Mouse (Mus musculus): ENCODE data around the gene Hoxa6. TPM values are rescaled to one million over a fixed set of nuclear protein-coding genes. Genes with fewer than 3 reads are reported as not detected.
A peak's percentile ranks its signal among the peaks of the same experiment; 100 is the strongest.

Hoxa6 gene
- polyA plus RNA-seq, 1 experiment from 2014 or later: 0.33 TPM

DNA sequence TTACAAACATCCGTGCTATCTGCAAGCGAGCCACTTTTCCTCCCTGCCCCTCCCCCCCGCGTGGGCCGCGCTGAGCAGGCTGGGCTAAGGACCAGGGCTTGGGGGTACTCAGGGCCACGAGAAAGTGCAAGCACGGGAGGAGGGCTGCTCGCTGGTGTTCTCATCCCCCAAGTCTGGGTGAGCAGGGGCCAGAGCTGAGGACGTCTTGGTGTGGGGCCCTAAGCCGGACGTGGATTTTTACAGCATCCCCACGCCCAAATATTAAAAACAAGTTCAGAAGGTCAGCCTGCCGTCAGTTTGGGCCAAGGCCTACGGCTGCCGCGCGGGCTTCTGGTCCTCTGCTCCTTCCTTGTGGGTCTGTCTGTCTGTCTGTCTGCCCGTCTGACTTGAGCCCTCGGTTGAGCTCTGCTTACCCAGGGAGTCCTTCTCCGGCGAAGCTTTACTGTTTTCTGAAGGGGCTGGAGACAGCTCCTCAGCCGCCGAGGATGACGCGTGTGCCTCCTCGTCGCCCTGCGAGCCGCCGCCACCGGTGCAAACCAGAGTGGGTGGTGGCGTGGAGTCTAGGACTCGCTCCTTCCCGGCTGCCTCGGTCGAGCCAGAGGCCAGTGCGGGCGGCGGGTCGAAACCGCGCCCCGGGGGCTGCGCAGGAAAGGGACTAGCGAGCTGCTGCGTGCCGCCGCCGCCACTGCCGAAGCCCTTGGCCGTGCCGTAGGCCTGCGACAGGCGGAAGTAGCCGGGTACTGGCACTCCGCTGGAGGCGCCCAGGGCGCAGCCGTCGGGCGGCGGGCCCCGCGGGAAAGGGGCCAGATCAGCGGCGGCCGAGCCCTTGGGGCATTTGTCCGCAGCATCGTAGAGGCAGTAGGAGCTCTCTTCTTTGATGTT is 25.3 kb upstream of the Hoxa6 start:
- Histone ChIP-seq H3K36me3 (ENCODE audit: control insufficient read depth, insufficient read depth, low read length) (no peaks in the 10 kb centered on the region), H3K4me1 (replicated peaks; ENCODE audit: control insufficient read depth, insufficient read depth) (no peaks in the 10 kb centered on the region), H3K4me3 (ENCODE audit: low read depth, low read length) (no peak overlapping the region), H3K9ac (ENCODE audit: low read length) (no peak overlapping the region), H3K4me2 (replicated peaks; ENCODE audit: low read depth) (no peak overlapping the region), H3K27me3 (ENCODE audit: control insufficient read depth, insufficient read depth, low read length) (peaks cover 50% of the 10 kb centered on the region), H3K27ac (replicated peaks) (no peak overlapping the region), H3K9me3 (ENCODE audit: control insufficient read depth, low read length) (no peaks in the 10 kb centered on the region)
- ATAC-seq (ENCODE audit: low FRiP score, low TSS enrichment) (peak; percentile 35), DNase-seq (ENCODE audit: low spot score) (no peak)
- TF ChIP-seq CTCF (IDR thresholded peaks at IDR 0.05; ENCODE audit: low read depth): no peak
- TF ChIP-seq EP300 (optimal IDR thresholded peaks at IDR 0.05): no peak
- under 1% methylated on average over 70 of the region's 70 CpGs for WGBS

DNA sequence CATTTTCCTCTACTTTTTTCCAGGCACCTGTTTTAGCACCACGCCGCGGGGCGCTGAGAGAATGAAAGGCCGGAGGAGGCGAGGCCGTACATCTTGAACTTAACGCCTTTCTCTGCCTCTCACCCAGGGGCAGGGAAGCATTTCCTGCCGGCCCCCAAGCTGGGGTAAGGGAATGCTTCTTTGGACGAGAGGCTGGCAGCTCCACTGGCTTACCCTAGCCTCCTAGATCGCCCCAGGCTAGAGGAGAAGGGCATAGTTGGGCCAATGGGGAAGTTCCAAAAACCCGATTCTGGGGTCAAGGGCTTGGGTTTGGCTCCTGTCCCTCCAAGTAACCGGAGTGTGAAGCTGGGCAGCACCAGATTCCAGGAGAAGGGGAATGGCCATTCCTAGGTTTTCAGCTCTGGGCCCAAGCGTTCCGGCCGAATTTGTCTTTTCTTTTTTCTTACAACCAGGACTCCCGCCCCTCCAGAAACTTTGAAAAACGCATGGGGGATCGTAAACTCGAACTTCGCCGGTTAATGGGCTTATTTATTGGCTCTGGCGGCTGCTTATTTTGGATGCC is 24.5 kb upstream of the Hoxa6 start:
- H3K27ac ChIP-seq (replicated peaks): no peak overlapping the region
- H3K4me2 ChIP-seq (replicated peaks; ENCODE audit: low read depth): no peak overlapping the region
- no peaks in the 10 kb centered on the region for H3K9me3 ChIP-seq (ENCODE audit: control insufficient read depth, low read length)
- H3K9ac ChIP-seq (ENCODE audit: low read length): no peak overlapping the region
- peaks cover 54% of the 10 kb centered on the region for H3K27me3 ChIP-seq (ENCODE audit: control insufficient read depth, insufficient read depth, low read length)
- WGBS: 3% methylated on average over 23 of the region's 23 CpGs
- ATAC-seq (ENCODE audit: low FRiP score, low TSS enrichment) (no peak), DNase-seq (ENCODE audit: low spot score) (no peak)
- no peaks in the 10 kb centered on the region for H3K36me3 ChIP-seq (ENCODE audit: control insufficient read depth, insufficient read depth, low read length)
- H3K4me3 ChIP-seq (ENCODE audit: low read depth, low read length): no peak overlapping the region; the same call in 1 of the 2 replicates
- TF ChIP-seq EP300 (optimal IDR thresholded peaks at IDR 0.05) (no peak), CTCF (IDR thresholded peaks at IDR 0.05; ENCODE audit: low read depth) (no peak)
- no peaks in the 10 kb centered on the region for H3K4me1 ChIP-seq (replicated peaks; ENCODE audit: control insufficient read depth, insufficient read depth)

DNA sequence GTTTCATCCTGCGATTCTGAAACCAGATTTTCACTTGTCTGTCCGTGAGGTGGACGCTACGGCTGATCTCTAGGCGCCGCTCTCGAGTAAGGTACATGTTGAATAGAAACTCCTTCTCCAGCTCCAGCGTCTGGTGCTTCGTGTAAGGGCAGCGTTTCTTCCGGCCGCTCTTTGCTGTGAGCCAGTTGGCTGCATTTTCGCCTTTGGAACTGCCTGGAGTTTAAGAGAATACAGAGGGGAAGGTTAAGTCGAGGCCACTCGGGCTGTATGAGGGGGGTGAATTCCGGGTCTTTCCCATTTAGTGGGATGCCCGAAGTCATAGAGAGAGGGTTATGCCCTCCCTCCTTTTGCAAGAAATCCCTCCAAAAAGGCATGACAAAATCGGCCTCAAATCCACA is 24.0 kb upstream of the Hoxa6 start:
- H3K4me3 ChIP-seq (ENCODE audit: low read depth, low read length): no peak overlapping the region
- no peak overlapping the region for H3K9ac ChIP-seq (ENCODE audit: low read length)
- H3K4me1 ChIP-seq (replicated peaks; ENCODE audit: control insufficient read depth, insufficient read depth): no peaks in the 10 kb centered on the region
- H3K9me3 ChIP-seq (ENCODE audit: control insufficient read depth, low read length): no peaks in the 10 kb centered on the region
- ATAC-seq (ENCODE audit: low FRiP score, low TSS enrichment) (no peak), DNase-seq (ENCODE audit: low spot score) (no peak)
- no peak overlapping the region for H3K27ac ChIP-seq (replicated peaks)
- no peak for TF ChIP-seq CTCF (IDR thresholded peaks at IDR 0.05; ENCODE audit: low read depth)
- no peak for TF ChIP-seq EP300 (optimal IDR thresholded peaks at IDR 0.05)
- H3K27me3 ChIP-seq (ENCODE audit: control insufficient read depth, insufficient read depth, low read length): peaks cover 50% of the 10 kb centered on the region
- H3K36me3 ChIP-seq (ENCODE audit: control insufficient read depth, insufficient read depth, low read length): no peaks in the 10 kb centered on the region
- no peak overlapping the region for H3K4me2 ChIP-seq (replicated peaks; ENCODE audit: low read depth)
- WGBS: 1% methylated on average over 18 of the region's 18 CpGs

DNA sequence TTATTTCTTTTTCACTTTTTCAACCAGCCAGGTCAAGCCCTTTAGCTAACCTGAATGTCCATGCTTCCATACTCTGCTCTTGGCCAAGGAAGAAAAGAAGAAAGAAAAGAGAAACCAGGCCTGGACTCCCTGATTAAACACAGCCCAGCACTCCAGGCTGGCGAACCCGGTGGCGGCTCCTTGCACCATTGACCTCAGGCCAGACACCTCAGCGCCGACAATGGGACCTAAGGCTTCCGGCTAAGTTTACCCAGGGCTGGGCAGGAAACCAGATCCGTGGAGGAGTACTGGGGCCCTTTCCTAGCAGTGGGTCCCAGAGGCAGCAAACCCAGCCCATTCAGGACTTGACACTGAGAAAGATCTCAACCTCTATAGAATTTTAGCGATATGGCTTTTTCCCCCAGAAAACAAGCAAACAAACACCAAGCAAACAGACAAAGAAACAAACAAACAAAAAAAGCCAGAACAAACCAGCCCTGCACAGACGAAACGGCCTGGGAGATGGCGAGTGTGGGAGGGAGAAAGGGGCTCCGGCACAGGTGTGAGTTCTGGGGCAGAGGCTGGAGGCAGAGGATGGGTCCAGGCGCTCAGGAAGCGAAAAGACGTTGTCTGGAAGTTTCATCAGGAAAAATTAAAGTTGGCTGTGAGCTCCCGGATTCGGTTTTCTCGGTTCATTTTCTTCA is 23.5 kb upstream of the Hoxa6 start:
- no peaks in the 10 kb centered on the region for H3K9me3 ChIP-seq (ENCODE audit: control insufficient read depth, low read length)
- peaks cover 46% of the 10 kb centered on the region for H3K27me3 ChIP-seq (ENCODE audit: control insufficient read depth, insufficient read depth, low read length)
- H3K27ac ChIP-seq (replicated peaks): no peak overlapping the region
- no peaks in the 10 kb centered on the region for H3K4me1 ChIP-seq (replicated peaks; ENCODE audit: control insufficient read depth, insufficient read depth)
- no peak overlapping the region for H3K4me2 ChIP-seq (replicated peaks; ENCODE audit: low read depth)
- H3K36me3 ChIP-seq (ENCODE audit: control insufficient read depth, insufficient read depth, low read length): no peaks in the 10 kb centered on the region
- TF ChIP-seq CTCF (IDR thresholded peaks at IDR 0.05; ENCODE audit: low read depth) (no peak), EP300 (optimal IDR thresholded peaks at IDR 0.05) (no peak)
- H3K9ac ChIP-seq (ENCODE audit: low read length): no peak overlapping the region
- H3K4me3 ChIP-seq (ENCODE audit: low read depth, low read length): no peak overlapping the region
- DNase-seq (ENCODE audit: low spot score) (no peak), ATAC-seq (ENCODE audit: low FRiP score, low TSS enrichment) (no peak)
- WGBS: 3% methylated on average over 18 of the region's 18 CpGs

DNA sequence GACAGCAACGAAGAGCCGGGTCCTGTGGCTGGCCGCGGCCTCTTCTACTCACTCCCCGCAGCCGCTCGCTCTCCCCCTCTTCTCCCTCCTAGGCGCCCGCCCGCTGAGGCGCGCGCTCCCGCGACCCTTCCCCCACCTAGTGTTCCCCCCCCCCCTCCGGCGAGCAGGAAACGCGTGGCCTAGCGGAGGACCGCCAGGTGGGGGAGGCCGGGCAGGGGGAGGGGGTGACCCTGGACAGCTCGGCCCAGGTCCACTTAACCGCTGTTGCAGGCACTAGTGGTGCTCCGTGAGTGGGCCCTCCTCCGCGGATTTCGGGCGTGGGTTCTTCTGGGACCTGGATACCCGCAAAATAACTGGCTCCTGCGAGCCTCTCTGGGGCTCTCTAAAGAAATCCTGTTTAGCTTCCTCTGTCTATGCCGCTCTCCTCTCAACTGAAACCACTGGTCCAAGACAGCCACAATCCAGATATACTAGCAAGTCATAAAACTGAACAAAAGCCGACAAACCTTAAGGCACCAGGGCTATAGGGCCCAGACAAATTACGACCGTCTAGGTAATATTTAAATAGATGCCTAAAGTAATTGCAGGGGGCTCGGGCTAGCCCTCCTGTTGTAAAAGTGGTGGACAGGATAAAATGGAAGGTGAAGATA is 22.1 kb upstream of the Hoxa6 start, which contains the start of gene Hoxa9:
Gene Hoxa9, minus strand, starts transcription at position 574 of the 650 bp plus-strand sequence.
- ATAC-seq (ENCODE audit: low FRiP score, low TSS enrichment): no peak
- no peak within 1 kb of the TSS for H3K27ac ChIP-seq (replicated peaks)
- no peak for DNase-seq (ENCODE audit: low spot score)

More for the DNA sequence above, 22.1 kb upstream of the Hoxa6 start, which contains the start of gene Hoxa9:
- Histone ChIP-seq H3K4me3 (ENCODE audit: low read depth, low read length) (no peak within 1 kb of the TSS), H3K4me2 (replicated peaks; ENCODE audit: low read depth) (no peak within 1 kb of the TSS), H3K27me3 (ENCODE audit: control insufficient read depth, insufficient read depth, low read length) (peaks cover 50% of the 10 kb centered on the region), H3K4me1 (replicated peaks; ENCODE audit: control insufficient read depth, insufficient read depth) (no peaks in the 10 kb centered on the region), H3K36me3 (ENCODE audit: control insufficient read depth, insufficient read depth, low read length) (no peaks in the 10 kb centered on the region), H3K9ac (ENCODE audit: low read length) (no peak within 1 kb of the TSS), H3K9me3 (ENCODE audit: control insufficient read depth, low read length) (no peaks in the 10 kb centered on the region)
- 4% methylated on average over 28 of the region's 36 CpGs for WGBS
- no peak for TF ChIP-seq EP300 (optimal IDR thresholded peaks at IDR 0.05)
